26 mouse cellular contexts compared by ENCODE assay signal in genomic region chr10:128793258-128793657, GRCm38 (mm10). TPM values are rescaled to one million over a fixed set of nuclear protein-coding genes. Genes with fewer than 3 reads are reported as not detected.
DNase-seq lines count a peak whose midpoint lies in the region; ATAC-seq and TF ChIP-seq lines count a peak whose summit lies in the region.
"Had no signal": no experiment of that assay in that cellular context is flagged by ENCODE, and none has a peak within 500 bp of the region (broad histone marks: within the 10 kb centered on the region; RNA-seq: fewer than 3 reads in every experiment).

No protein-coding gene starts in this region.

- ATAC-seq in megakaryocyte, adult 5-6 weeks (ENCODE audit: poor library complexity, severe bottlenecking): peak; percentile 53
- ATAC-seq: activated CD4-positive, CD25-positive, alpha-beta regulatory T cell, adult 4 months; CD4-positive, CD25-positive, alpha-beta regulatory T cell, adult 4 months; forebrain, embryonic 15.5 days; intestine, postnatal 0 days had no signal

- no peak overlapping the region; the same call in 1 of the 2 replicates for H3K27ac ChIP-seq in MEL (ENCODE audit: control insufficient read depth, low read depth, low read length)
- H3K27ac ChIP-seq: forebrain, embryonic 10.5 days; forebrain, embryonic 15.5 days; gastrocnemius, adult 2 months; heart, adult 2 months; heart, embryonic 10.5 days; heart, embryonic 13.5 days; hindbrain, embryonic 12.5 days; hindbrain, embryonic 15.5 days had no signal

- TF ChIP-seq EP300 in MEL (IDR thresholded peaks at IDR 0.05; ENCODE audit: low read depth in 1 of 2, low read length in 2 of 2): peak in 1 of 2 experiments; percentile 27; a peak in 1 of 4 replicates

- H3K36me3 ChIP-seq in MEL (ENCODE audit: control insufficient read depth in 1 of 2, insufficient read depth in 2 of 2, low read length in 2 of 2): peaks cover 0 to 5% of the 10 kb centered on the region in 2 experiments; a peak in 2 of 4 replicates
- H3K36me3 ChIP-seq: forebrain, embryonic 15.5 days; G1E; heart, embryonic 10.5 days had no signal

- no peak for TF ChIP-seq POLR2A in MEL (IDR thresholded peaks at IDR 0.05; ENCODE audit: control insufficient read depth in 1 of 2, insufficient read depth in 1 of 2, low read depth in 1 of 2, low read length in 2 of 2, poor library complexity in 1 of 2)

- no peaks in the 10 kb centered on the region for H3K9me3 ChIP-seq in MEL (replicated peaks; ENCODE audit: insufficient read depth, low read length)
- H3K9me3 ChIP-seq: forebrain, embryonic 10.5 days; forebrain, embryonic 15.5 days; G1E; heart, embryonic 10.5 days; heart, embryonic 13.5 days; hindbrain, embryonic 12.5 days; hindbrain, embryonic 15.5 days had no signal

- no peak overlapping the region for H3K9ac ChIP-seq in MEL (ENCODE audit: control insufficient read depth, low read depth, low read length, poor library complexity, severe bottlenecking)
- H3K9ac ChIP-seq: forebrain, embryonic 15.5 days; heart, embryonic 13.5 days; hindbrain, embryonic 12.5 days; hindbrain, embryonic 15.5 days had no signal

- TF ChIP-seq RAD21 in MEL (IDR thresholded peaks at IDR 0.05; ENCODE audit: low read depth, low read length): no peak

- intact Hi-C loops in heart, postnatal 14 days (cut with DNase I): no loop called here

- no peak overlapping the region for H3K4me3 ChIP-seq in MEL (ENCODE audit: control insufficient read depth in 1 of 2, insufficient read depth in 1 of 2, low read depth in 2 of 2, low read length in 2 of 2)
- H3K4me3 ChIP-seq: forebrain, embryonic 10.5 days; forebrain, embryonic 15.5 days; gastrocnemius, adult 2 months; heart, adult 2 months; heart, embryonic 10.5 days; heart, embryonic 13.5 days; hindbrain, embryonic 12.5 days; hindbrain, embryonic 15.5 days had no signal

- TF ChIP-seq CTCF in MEL (IDR thresholded peaks at IDR 0.05 in 2 of 3, conservative IDR thresholded peaks at IDR 0.05 in 1 of 3; ENCODE audit: control insufficient read depth in 1 of 3, insufficient read depth in 1 of 3, low read depth in 2 of 3, low read length in 3 of 3, poor library complexity in 1 of 3, severe bottlenecking in 1 of 3): no peak

- H3K27me3 ChIP-seq in MEL (ENCODE audit: control insufficient read depth in 1 of 2, insufficient read depth in 2 of 2, low read length in 2 of 2): no peaks in the 10 kb centered on the region
- H3K27me3 ChIP-seq: forebrain, embryonic 15.5 days; heart, embryonic 13.5 days; hindbrain, embryonic 12.5 days; hindbrain, embryonic 15.5 days had no signal

- no peaks in the 10 kb centered on the region for H3K79me2 ChIP-seq in MEL (ENCODE audit: control insufficient read depth, insufficient read depth, low read length, poor library complexity)

- DNase-seq in heart, adult 11 months: peak; percentile 55
- DNase-seq in heart, postnatal 14 days: no peak
- peak; percentile 76 for DNase-seq in MEL (ENCODE audit: low read depth, low spot score)
- no peak for DNase-seq in urinary bladder, postnatal 25 days (ENCODE audit: low spot score)
- no peak for DNase-seq in lung, postnatal 10 days
- DNase-seq: adrenal gland, postnatal 10 days; adrenal gland, postnatal 36 days; cerebellum, adult 18-20 months; cerebellum, adult 9-10 months; cerebellum, postnatal 14 days; gastrocnemius, adult 2 months; gastrocnemius, postnatal 14 days; heart, adult 2 months; kidney, adult 2 months had no signal

- H3K4me1 ChIP-seq in MEL (ENCODE audit: control insufficient read depth in 1 of 2, insufficient read depth in 2 of 2, low read length in 2 of 2): peaks cover 0 to 7% of the 10 kb centered on the region in 2 experiments; a peak in 1 of 4 replicates
- H3K4me1 ChIP-seq: forebrain, embryonic 10.5 days; forebrain, embryonic 15.5 days; hindbrain, embryonic 12.5 days; hindbrain, embryonic 15.5 days had no signal

TF ChIP-seq in MEL, 35 proteins besides CTCF, POLR2A, EP300 and RAD21:
- TF ChIP-seq SMC3 (IDR thresholded peaks at IDR 0.05; ENCODE audit: low read depth, low read length) (no peak), GATA1 (IDR thresholded peaks at IDR 0.05; ENCODE audit: low read depth, low read length) (no peak), GABPA (IDR thresholded peaks at IDR 0.05; ENCODE audit: low read depth, low read length) (peak; percentile 90), MAFK (IDR thresholded peaks at IDR 0.05; ENCODE audit: borderline replicate concordance, low read depth, low read length) (peak; percentile 74; the same call in 1 of the 2 replicates)
TF ChIP-seq in MEL: peak in this region for 2.

RNA-seq across cellular contexts. Expression of gene Mmp19, which starts 2.5 kb away (rescaled TPM):
- total RNA-seq in heart, postnatal 14 days (2021): 1 to 10 TPM; 4.5 to 5.8 TPM
- 0.08 and 0.10 TPM in 2 replicates for total RNA-seq in MEL (2012; rRNA removed)
- under 1 TPM in 1 of 2 experiments, not detected in 1; 0.36 TPM for polyA plus RNA-seq in MEL (2012; ENCODE audit: insufficient read depth in 1 of 2, insufficient read length in 2 of 2, low read depth in 1 of 2, low replicate concordance in 2 of 2, missing spikeins in 1 of 2)
- total RNA-seq in megakaryocyte, adult 5-6 weeks (2015): 4.4 and 4.5 TPM in 2 replicates
- total RNA-seq in megakaryocyte, adult 5-6 weeks (2017): 10.9 and 12.7 TPM in 2 replicates
- total RNA-seq: hematopoietic stem cell, adult 5-6 weeks had no signal
- polyA plus RNA-seq: activated CD4-positive, CD25-positive, alpha-beta regulatory T cell, adult 4 months had no signal

RNA-seq across cellular contexts. Expression of gene Dnajc14, which starts 10.6 kb away (rescaled TPM):
- total RNA-seq in heart, postnatal 14 days (2021): 10 to 100 TPM; 37.9 to 38.7 TPM
- 22.2 and 27.7 TPM in 2 replicates for total RNA-seq in MEL (2012; rRNA removed)
- 10 to 100 TPM in 1 of 2 experiments, not detected in 1; 36.7 TPM for polyA plus RNA-seq in MEL (2012; ENCODE audit: insufficient read depth in 1 of 2, insufficient read length in 2 of 2, low read depth in 1 of 2, low replicate concordance in 2 of 2, missing spikeins in 1 of 2)
- total RNA-seq in megakaryocyte, adult 5-6 weeks (2015): 29.1 and 35.9 TPM in 2 replicates
- 58.3 and 61.3 TPM in 2 replicates for total RNA-seq in megakaryocyte, adult 5-6 weeks (2017)

RNA-seq across cellular contexts. Expression of gene Tmem198b, which starts 10.9 kb away (rescaled TPM):
- total RNA-seq in heart, postnatal 14 days (2021): 10 to 100 TPM in 1 of 2 experiments, 1 to 10 TPM in 1; 8.6 to 11.1 TPM
- 2.2 and 3.1 TPM in 2 replicates for total RNA-seq in MEL (2012; rRNA removed)
- 1 to 10 TPM in 1 of 2 experiments, not detected in 1; 8.6 TPM for polyA plus RNA-seq in MEL (2012; ENCODE audit: insufficient read depth in 1 of 2, insufficient read length in 2 of 2, low read depth in 1 of 2, low replicate concordance in 2 of 2, missing spikeins in 1 of 2)
- total RNA-seq in megakaryocyte, adult 5-6 weeks (2015): 4.5 and 6.5 TPM in 2 replicates
- total RNA-seq in megakaryocyte, adult 5-6 weeks (2017): 3.9 and 4.0 TPM in 2 replicates

RNA-seq across cellular contexts. Expression of gene Sarnp, which starts 23.9 kb away (rescaled TPM):
- 10 to 100 TPM; 40.9 to 44.9 TPM for total RNA-seq in heart, postnatal 14 days (2021)
- 100 and 103 TPM in 2 replicates for total RNA-seq in MEL (2012; rRNA removed)
- polyA plus RNA-seq in MEL (2012; ENCODE audit: insufficient read depth in 1 of 2, insufficient read length in 2 of 2, low read depth in 1 of 2, low replicate concordance in 2 of 2, missing spikeins in 1 of 2): 1,000 to 10,000 TPM in 1 of 2 experiments, 100 to 1,000 TPM in 1; 189 to 1,007 TPM
- 173 and 182 TPM in 2 replicates for total RNA-seq in megakaryocyte, adult 5-6 weeks (2015)
- total RNA-seq in megakaryocyte, adult 5-6 weeks (2017): 209 and 234 TPM in 2 replicates

RNA-seq across cellular contexts. Expression of gene Ormdl2, which starts 28.2 kb away (rescaled TPM):
- total RNA-seq in heart, postnatal 14 days (2021): 10 to 100 TPM in 1 of 2 experiments, 1 to 10 TPM in 1; 6.5 to 10.2 TPM
- total RNA-seq in MEL (2012; rRNA removed): 90.7 and 100 TPM in 2 replicates
- polyA plus RNA-seq in MEL (2012; ENCODE audit: insufficient read depth in 1 of 2, insufficient read length in 2 of 2, low read depth in 1 of 2, low replicate concordance in 2 of 2, missing spikeins in 1 of 2): 100 to 1,000 TPM; 114 to 278 TPM
- 49.5 and 65.2 TPM in 2 replicates for total RNA-seq in megakaryocyte, adult 5-6 weeks (2015)
- 67.1 and 72.3 TPM in 2 replicates for total RNA-seq in megakaryocyte, adult 5-6 weeks (2017)

Comparison
In these comparisons a context has a peak if more than half of its experiments do, and no peak if none do; other contexts are left out.
1. DNase-seq: peak in heart, adult 11 months (single experiment) and MEL (single experiment); none in heart, postnatal 14 days (0 of 2), urinary bladder, postnatal 25 days (single experiment) and lung, postnatal 10 days (single experiment).